Mouse (Mus musculus): ENCODE measurements around the gene 1190002N15Rik.

GRCm38 (mm10) chr9:94529146-94529746, 8.6 kb downstream of the 1190002N15Rik start:
- TF ChIP-seq CTCF (IDR thresholded peaks at IDR 0.05; ENCODE audit: low read depth), result no peak
- no peak for TF ChIP-seq EP300 (optimal IDR thresholded peaks at IDR 0.05)

Measured in stomach, postnatal 0 days (tissue).